Mouse (Mus musculus): ENCODE data around the gene Rab5c. TPM values are rescaled to one million over a fixed set of nuclear protein-coding genes. Genes with fewer than 3 reads are reported as not detected.

Gene Rab5c
- polyA plus RNA-seq, 1 experiment from 2014 or later = 63.3 TPM

DNA sequence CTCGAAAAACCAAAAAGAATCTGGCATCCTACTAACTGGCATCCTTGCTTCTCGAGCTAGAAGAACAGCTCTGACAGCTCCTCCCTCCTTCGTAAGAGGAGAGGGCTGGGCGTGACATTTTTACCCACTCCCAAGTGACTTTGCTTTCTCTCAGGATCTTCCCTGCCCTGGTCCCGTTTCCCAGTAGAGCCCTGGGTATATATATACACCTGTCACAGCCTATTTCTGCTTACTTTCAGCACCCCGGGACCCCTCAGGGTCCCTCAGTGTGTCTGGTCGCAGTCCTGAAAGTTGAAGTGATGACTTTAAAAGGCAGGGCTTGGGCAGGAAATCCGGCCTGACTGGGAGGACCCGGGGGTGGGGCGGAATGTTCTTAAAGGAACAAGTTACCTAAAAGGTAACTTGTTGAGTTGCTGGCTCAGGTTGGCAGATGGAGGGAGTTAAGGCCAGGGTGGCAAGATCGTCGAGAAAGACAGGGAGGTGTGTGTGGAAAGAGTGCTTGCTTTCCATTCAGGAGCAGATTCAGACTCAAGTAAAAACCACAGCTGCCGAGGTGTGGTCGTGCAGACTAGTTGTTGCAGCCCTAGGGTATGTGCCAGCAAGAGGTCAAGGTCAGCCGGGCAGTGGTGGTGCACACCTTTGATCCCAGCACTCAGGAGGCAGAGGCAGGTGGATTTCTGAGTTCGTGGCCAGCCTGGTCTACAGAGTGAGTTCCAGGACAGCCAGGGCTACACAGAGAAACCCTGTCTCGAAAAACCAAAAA is 32.8 kb upstream of the Rab5c start, which contains the start of gene Ghdc:
Gene Ghdc (minus strand): TSS at position 312 of the 763 bp plus-strand sequence.
- no peak for ATAC-seq (ENCODE audit: insufficient read depth, low FRiP score, low TSS enrichment)

DNA sequence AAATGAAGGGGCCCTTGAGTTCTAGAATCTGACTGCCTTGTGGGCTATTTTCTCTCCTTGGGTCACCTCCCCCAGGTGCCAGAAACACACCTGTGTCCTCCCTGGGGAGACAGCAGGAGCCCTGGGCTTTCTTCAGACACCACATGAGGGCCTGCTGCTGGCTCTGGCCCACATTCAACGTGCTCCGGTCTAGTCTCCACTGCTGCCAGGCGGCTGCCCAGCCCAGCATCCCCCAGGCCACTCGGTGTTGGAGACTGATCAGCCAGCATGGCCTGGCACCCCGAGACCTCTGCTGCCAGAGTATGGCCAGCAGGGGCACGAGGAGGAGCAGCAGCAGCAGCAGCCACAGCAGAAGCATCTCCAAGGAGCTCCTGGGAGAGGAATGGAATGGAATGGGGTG is 32.0 kb upstream of the Rab5c start:
- H3K4me2 ChIP-seq (ENCODE audit: low read depth) = peak overlapping the region; percentile 48; the same call in 1 of the 2 replicates
- no peaks in the 10 kb centered on the region for H3K4me1 ChIP-seq (ENCODE audit: control insufficient read depth, insufficient read depth, low read length)
- no peaks in the 10 kb centered on the region for H3K9me3 ChIP-seq (ENCODE audit: control insufficient read depth, low read length)
- no peak for DNase-seq (ENCODE audit: low spot score)
- no peak overlapping the region; the same call in 1 of the 2 replicates for H3K9ac ChIP-seq (ENCODE audit: low read length)
- H3K4me3 ChIP-seq (ENCODE audit: low read depth, low read length) = 0 out of 2 replicates have a peak overlapping the region, but pooled peaks have one; percentile 35
- no peak overlapping the region for H3K27ac ChIP-seq (ENCODE audit: low read depth, low read length)
- no peaks in the 10 kb centered on the region for H3K36me3 ChIP-seq (ENCODE audit: control insufficient read depth, insufficient read depth, low read length)
- 58% methylated on average over 6 of the region's 6 CpGs for whole genome bisulfite sequencing
- no peak for ATAC-seq (ENCODE audit: insufficient read depth, low FRiP score, low TSS enrichment)
- no peaks in the 10 kb centered on the region for H3K27me3 ChIP-seq (ENCODE audit: control insufficient read depth, insufficient read depth, low read length)

More for the DNA sequence above, 32.8 kb upstream of the Rab5c start, which contains the start of gene Ghdc:
- no peaks in the 10 kb centered on the region for H3K36me3 ChIP-seq (ENCODE audit: control insufficient read depth, insufficient read depth, low read length)
- no peaks in the 10 kb centered on the region for H3K27me3 ChIP-seq (ENCODE audit: control insufficient read depth, insufficient read depth, low read length)
- DNase-seq (ENCODE audit: low spot score) = peak; percentile 59
- peak within 1 kb of the TSS; percentile 48 for H3K4me2 ChIP-seq (ENCODE audit: low read depth)
- no peak within 1 kb of the TSS; the same call in 1 of the 2 replicates for H3K9ac ChIP-seq (ENCODE audit: low read length)
- H3K4me3 ChIP-seq (ENCODE audit: low read depth, low read length) = peak within 1 kb of the TSS; percentile 35
- no peaks in the 10 kb centered on the region for H3K4me1 ChIP-seq (ENCODE audit: control insufficient read depth, insufficient read depth, low read length)
- WGBS = 20% methylated on average over 17 of the region's 17 CpGs
- H3K9me3 ChIP-seq (ENCODE audit: control insufficient read depth, low read length) = no peaks in the 10 kb centered on the region
- no peak within 1 kb of the TSS for H3K27ac ChIP-seq (ENCODE audit: low read depth, low read length)

DNA sequence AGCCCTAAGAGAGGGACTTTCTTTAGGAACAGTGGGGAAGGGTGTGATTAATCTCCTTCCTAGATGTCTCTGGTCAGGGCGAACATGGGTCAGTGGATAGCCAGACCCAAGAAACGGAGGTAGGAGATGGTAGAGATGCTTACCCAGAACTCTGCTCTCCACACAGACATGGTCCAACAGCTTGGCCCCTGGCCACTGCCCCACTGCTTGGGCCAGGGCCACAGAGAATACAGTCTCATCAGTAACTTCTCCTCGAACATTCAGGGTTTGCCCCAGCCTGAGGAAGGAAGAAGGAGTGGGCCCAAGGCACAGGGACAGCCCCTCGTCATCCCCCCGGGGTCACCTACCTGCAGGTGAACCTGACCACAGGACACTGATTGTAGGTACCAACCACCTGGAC is 29.9 kb upstream of the Rab5c start:
- Histone ChIP-seq H3K27ac (ENCODE audit: low read depth, low read length) (no peak overlapping the region), H3K9me3 (ENCODE audit: control insufficient read depth, low read length) (no peaks in the 10 kb centered on the region), H3K27me3 (ENCODE audit: control insufficient read depth, insufficient read depth, low read length) (no peaks in the 10 kb centered on the region), H3K4me2 (ENCODE audit: low read depth) (no peak overlapping the region), H3K4me1 (ENCODE audit: control insufficient read depth, insufficient read depth, low read length) (no peaks in the 10 kb centered on the region), H3K9ac (ENCODE audit: low read length) (no peak overlapping the region), H3K36me3 (ENCODE audit: control insufficient read depth, insufficient read depth, low read length) (no peaks in the 10 kb centered on the region), H3K4me3 (ENCODE audit: low read depth, low read length) (no peak overlapping the region)
- DNase-seq (ENCODE audit: low spot score) = no peak
- no peak for ATAC-seq (ENCODE audit: insufficient read depth, low FRiP score, low TSS enrichment)
- 88% methylated on average over 5 of the region's 5 CpGs for WGBS

DNA sequence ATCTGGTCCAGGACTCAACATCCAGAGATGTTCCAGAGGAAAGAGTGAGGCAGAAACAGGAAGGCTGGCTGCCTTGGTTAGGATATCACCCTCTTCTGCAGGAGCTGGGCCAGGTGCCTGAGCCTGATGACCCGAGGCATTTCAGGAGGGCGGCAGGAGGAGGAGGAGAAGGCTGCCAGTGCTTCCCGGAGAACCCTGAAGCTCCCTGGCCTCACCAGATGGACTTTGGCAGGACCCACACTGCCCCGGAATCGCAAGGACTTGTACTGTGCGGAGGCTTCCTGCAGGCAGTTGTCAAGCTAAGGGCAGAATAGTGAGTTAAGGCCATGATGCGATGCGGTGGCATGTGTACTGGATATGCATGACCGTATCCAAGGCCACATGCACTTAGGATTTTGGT is 28.7 kb upstream of the Rab5c start:
- Histone ChIP-seq H3K27me3 (ENCODE audit: control insufficient read depth, insufficient read depth, low read length) (no peaks in the 10 kb centered on the region), H3K9ac (ENCODE audit: low read length) (no peak overlapping the region), H3K4me1 (ENCODE audit: control insufficient read depth, insufficient read depth, low read length) (0 out of 2 replicates have a peak, but pooled peaks cover 3% of the 10 kb centered on the region), H3K4me3 (ENCODE audit: low read depth, low read length) (no peak overlapping the region), H3K9me3 (ENCODE audit: control insufficient read depth, low read length) (no peaks in the 10 kb centered on the region), H3K4me2 (ENCODE audit: low read depth) (no peak overlapping the region), H3K36me3 (ENCODE audit: control insufficient read depth, insufficient read depth, low read length) (no peaks in the 10 kb centered on the region), H3K27ac (ENCODE audit: low read depth, low read length) (no peak overlapping the region)
- no peak for ATAC-seq (ENCODE audit: insufficient read depth, low FRiP score, low TSS enrichment)
- 88% methylated on average over 9 of the region's 9 CpGs for WGBS
- DNase-seq (ENCODE audit: low spot score) = no peak

DNA sequence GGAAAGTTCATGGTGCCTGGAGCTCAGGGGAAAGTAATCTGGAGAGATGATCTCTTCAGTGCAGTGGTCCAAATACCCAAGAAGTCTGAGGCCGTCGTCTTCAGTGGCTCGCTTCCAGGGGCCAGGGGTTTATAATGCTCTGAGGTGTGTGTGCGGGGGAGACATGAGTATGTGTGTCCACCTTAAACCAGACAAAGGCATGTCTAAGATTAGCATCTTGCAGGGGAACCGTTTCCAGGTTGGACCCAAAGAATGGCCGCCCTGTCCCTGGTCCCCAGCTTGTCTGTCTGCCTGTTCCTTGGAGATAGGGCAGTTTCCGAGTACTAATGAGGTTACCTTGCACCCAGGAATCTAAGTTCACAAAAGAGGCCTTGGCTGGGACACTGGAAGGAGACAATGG is 24.8 kb upstream of the Rab5c start, which contains the start of gene Hcrt:
Gene Hcrt (minus strand): TSS at position 101 of the 400 bp plus-strand sequence.
- 84% methylated on average over 7 of the region's 7 CpGs for WGBS
- ATAC-seq (ENCODE audit: insufficient read depth, low FRiP score, low TSS enrichment) (no peak), DNase-seq (ENCODE audit: low spot score) (no peak)
- peaks cover 16% of the 10 kb centered on the region for H3K27me3 ChIP-seq (ENCODE audit: control insufficient read depth, insufficient read depth, low read length)
- no peaks in the 10 kb centered on the region for H3K36me3 ChIP-seq (ENCODE audit: control insufficient read depth, insufficient read depth, low read length)
- H3K9me3 ChIP-seq (ENCODE audit: control insufficient read depth, low read length) = no peaks in the 10 kb centered on the region
- 0 out of 2 replicates have a peak, but pooled peaks cover 4% of the 10 kb centered on the region for H3K4me1 ChIP-seq (ENCODE audit: control insufficient read depth, insufficient read depth, low read length)
- H3K4me2 ChIP-seq (ENCODE audit: low read depth) = peak within 1 kb of the TSS; percentile 60
- H3K27ac ChIP-seq (ENCODE audit: low read depth, low read length) = no peak within 1 kb of the TSS
- peak within 1 kb of the TSS; percentile 52 for H3K9ac ChIP-seq (ENCODE audit: low read length)
- peak within 1 kb of the TSS; percentile 37 for H3K4me3 ChIP-seq (ENCODE audit: low read depth, low read length)

DNA sequence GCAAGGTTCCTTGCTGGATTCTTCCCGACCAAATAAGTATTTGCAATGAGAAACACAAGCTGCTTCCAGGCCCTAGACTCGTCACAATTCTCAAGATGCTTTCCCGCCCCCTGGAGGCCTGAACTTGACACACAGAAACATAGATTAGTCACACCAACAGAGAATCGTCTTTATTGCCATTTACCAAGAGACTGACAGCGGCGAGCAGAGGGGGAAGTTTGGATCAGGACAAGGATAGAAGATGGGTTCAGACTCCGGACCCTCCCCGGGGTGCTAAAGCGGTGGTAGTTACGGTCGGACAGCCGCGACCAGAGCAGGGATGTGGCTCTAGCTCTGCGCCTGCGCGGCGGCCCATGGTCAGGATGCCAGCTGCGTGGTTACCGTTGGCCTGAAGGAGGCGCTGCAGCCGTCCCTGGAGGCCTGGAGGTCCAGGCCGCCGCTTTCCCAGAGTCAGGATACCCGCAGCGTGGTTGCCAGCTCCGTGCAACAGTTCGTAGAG is 23.6 kb upstream of the Rab5c start:
- 0 out of 2 replicates have a peak, but pooled peaks have one; percentile 45 for ATAC-seq (ENCODE audit: insufficient read depth, low FRiP score, low TSS enrichment)
- Histone ChIP-seq H3K36me3 (ENCODE audit: control insufficient read depth, insufficient read depth, low read length) (no peaks in the 10 kb centered on the region), H3K27ac (ENCODE audit: low read depth, low read length) (no peak overlapping the region), H3K27me3 (ENCODE audit: control insufficient read depth, insufficient read depth, low read length) (peaks cover 16% of the 10 kb centered on the region), H3K9me3 (ENCODE audit: control insufficient read depth, low read length) (no peaks in the 10 kb centered on the region), H3K4me2 (ENCODE audit: low read depth) (peak overlapping the region; percentile 60), H3K9ac (ENCODE audit: low read length) (peak overlapping the region; percentile 52), H3K4me1 (ENCODE audit: control insufficient read depth, insufficient read depth, low read length) (0 out of 2 replicates have a peak, but pooled peaks cover 4% of the 10 kb centered on the region), H3K4me3 (ENCODE audit: low read depth, low read length) (peak overlapping the region; percentile 37)
- DNase-seq (ENCODE audit: low spot score) = peak; percentile 92
- WGBS = under 1% methylated on average over 27 of the region's 27 CpGs

DNA sequence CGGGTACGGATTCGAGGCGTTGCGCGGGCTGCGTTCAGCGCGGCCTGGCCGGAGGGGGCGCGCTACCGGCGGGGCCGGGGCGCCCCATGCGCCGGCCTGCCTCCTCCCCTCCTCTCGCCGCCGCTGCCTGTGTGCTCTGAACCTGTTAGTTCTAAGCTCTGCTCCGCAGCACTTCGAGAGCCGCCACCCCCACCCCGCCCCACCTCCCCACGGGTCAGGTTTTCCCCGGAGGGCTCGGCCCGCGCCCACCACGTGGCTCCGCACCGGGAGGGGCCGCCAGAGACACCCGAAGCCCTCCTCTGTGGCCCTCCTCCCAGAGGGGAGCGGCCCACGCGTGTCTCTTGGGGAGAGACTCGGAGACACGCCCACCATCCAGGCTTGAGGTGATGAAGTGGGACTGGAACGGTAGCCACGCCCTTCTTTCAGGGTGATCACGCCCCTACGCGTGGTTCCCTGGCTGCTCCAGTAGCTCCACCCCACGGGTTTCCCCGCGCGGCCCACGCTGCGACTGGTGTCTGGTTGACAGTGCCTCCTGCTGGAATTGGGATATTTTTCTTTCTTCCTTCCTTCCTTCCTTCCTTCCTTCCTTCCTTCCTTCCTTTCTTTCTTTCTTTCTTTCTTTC is 21.7 kb upstream of the Rab5c start, which contains the start of gene Kcnh4:
Gene Kcnh4 (minus strand): TSS at position 332 of the 623 bp plus-strand sequence.
- Histone ChIP-seq H3K4me1 (ENCODE audit: control insufficient read depth, insufficient read depth, low read length) (0 out of 2 replicates have a peak, but pooled peaks cover 4% of the 10 kb centered on the region), H3K9ac (ENCODE audit: low read length) (peak within 1 kb of the TSS; percentile 52), H3K4me2 (ENCODE audit: low read depth) (peak within 1 kb of the TSS; percentile 62), H3K36me3 (ENCODE audit: control insufficient read depth, insufficient read depth, low read length) (no peaks in the 10 kb centered on the region), H3K27ac (ENCODE audit: low read depth, low read length) (no peak within 1 kb of the TSS), H3K9me3 (ENCODE audit: control insufficient read depth, low read length) (no peaks in the 10 kb centered on the region), H3K27me3 (ENCODE audit: control insufficient read depth, insufficient read depth, low read length) (peaks cover 16% of the 10 kb centered on the region), H3K4me3 (ENCODE audit: low read depth, low read length) (peak within 1 kb of the TSS; percentile 38)
- peak; percentile 50 for DNase-seq (ENCODE audit: low spot score)
- WGBS = 2% methylated on average over 44 of the region's 51 CpGs
- no peak for ATAC-seq (ENCODE audit: insufficient read depth, low FRiP score, low TSS enrichment)

DNA sequence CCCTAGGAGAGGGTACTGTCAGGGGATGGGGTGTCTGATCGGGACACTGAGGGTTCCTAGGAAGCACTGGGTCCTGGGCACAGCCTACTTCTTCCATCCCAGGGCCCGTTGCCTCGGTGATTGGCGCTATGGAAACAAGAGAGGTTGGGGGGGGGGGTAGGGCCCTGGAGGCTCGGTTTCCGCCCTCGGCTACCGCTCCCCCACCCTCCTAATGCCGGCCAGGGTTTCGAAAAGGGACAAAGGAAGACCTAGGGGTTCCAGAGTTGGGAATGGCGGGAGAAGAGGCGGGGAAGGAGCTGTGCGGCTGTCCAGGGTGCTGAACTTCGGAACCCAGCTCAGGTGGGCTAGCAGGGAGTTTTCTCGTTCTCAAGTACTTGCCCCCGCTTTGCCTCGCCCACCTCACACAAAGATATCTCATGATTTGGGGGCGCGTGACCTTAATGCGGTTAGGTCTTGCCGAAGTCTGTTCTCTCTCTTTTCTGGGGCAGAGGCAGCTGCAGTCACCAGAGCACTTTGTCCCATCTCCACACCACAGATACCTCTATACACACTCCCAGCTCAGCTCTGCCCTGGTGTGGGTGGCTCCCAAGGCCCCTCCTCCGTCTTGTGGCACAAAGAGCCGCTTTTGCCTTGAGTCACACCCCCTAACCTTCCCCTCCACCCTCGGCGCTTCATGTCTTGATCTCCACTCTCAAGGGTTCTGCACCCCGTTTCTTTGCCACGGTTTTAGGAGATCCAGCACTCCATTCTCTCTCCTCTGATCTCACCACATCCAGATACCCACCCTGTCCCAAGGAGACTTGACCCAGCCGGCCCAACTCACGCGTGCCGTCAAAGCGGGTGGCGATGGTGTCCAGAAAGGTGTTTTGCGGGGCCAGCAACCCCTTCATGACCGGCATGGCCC is 20.9 kb upstream of the Rab5c start:
- H3K36me3 ChIP-seq (ENCODE audit: control insufficient read depth, insufficient read depth, low read length) = no peaks in the 10 kb centered on the region
- peak; percentile 75 for DNase-seq (ENCODE audit: low spot score)
- no peak overlapping the region for H3K27ac ChIP-seq (ENCODE audit: low read depth, low read length)
- H3K4me2 ChIP-seq (ENCODE audit: low read depth) = peak overlapping the region; percentile 62
- peak overlapping the region; percentile 52 for H3K9ac ChIP-seq (ENCODE audit: low read length)
- H3K4me1 ChIP-seq (ENCODE audit: control insufficient read depth, insufficient read depth, low read length) = 0 out of 2 replicates have a peak, but pooled peaks cover 4% of the 10 kb centered on the region
- no peak for ATAC-seq (ENCODE audit: insufficient read depth, low FRiP score, low TSS enrichment)
- H3K27me3 ChIP-seq (ENCODE audit: control insufficient read depth, insufficient read depth, low read length) = peaks cover 16% of the 10 kb centered on the region
- peak overlapping the region; percentile 38 for H3K4me3 ChIP-seq (ENCODE audit: low read depth, low read length)
- WGBS = 2% methylated on average over 35 of the region's 35 CpGs
- H3K9me3 ChIP-seq (ENCODE audit: control insufficient read depth, low read length) = no peaks in the 10 kb centered on the region
